Mouse (Mus musculus): ENCODE data around the gene Xrra1.

- TF ChIP-seq POLR2A (IDR thresholded peaks at IDR 0.05; ENCODE audit: borderline replicate concordance, insufficient read depth, low read length) = no peak
- no peak for TF ChIP-seq CTCF (IDR thresholded peaks at IDR 0.05; ENCODE audit: borderline replicate concordance, insufficient read depth, low read depth, low read length)
Observed at GRCm38 (mm10) chr7:99944520-99944919, 85.6 kb downstream of the Xrra1 start.

All from cerebellum, adult 2 months (tissue).